Mouse (Mus musculus): Measurements from ENCODE around the gene Pamr1.

- TF ChIP-seq CTCF (IDR thresholded peaks at IDR 0.05; ENCODE audit: borderline replicate concordance, insufficient read depth, low read depth, low read length) (no peak), POLR2A (IDR thresholded peaks at IDR 0.05; ENCODE audit: borderline replicate concordance, insufficient read depth, low read length) (no peak)
Measured at GRCm38 (mm10) chr2:102674582-102674981, 124.8 kb downstream of the Pamr1 start.

All from cerebellum, adult 2 months (tissue).